Mouse (Mus musculus) CD4-positive, CD25-positive, alpha-beta regulatory T cell, adult 4 months (primary cell): ENCODE results near the gene Hps3. TPM values are rescaled to one million over a fixed set of nuclear protein-coding genes. Genes with fewer than 3 reads are reported as not detected.
A peak's percentile ranks its signal among the peaks of the same experiment; 100 is the strongest.
"Not testable (repeated sequence)": the region's sequence is repeated elsewhere in the genome, so short reads cannot be mapped to it uniquely, and the experiment has no call there.

Source experiments
- ATAC-seq: one replicate; pipeline ENCODE4 v1.8.0; 2017
- polyA plus RNA-seq, 2 experiments: library from polyadenylated mRNA; unstranded; fragments of 100-300 nt; shearing (Covaris generic); gene quantifications; one replicate each; pipeline ENCODE4 v1.2.1; 2017

Gene Hps3
- 10 to 100 TPM; 29.4 to 32.5 TPM for polyA plus RNA-seq

DNA sequence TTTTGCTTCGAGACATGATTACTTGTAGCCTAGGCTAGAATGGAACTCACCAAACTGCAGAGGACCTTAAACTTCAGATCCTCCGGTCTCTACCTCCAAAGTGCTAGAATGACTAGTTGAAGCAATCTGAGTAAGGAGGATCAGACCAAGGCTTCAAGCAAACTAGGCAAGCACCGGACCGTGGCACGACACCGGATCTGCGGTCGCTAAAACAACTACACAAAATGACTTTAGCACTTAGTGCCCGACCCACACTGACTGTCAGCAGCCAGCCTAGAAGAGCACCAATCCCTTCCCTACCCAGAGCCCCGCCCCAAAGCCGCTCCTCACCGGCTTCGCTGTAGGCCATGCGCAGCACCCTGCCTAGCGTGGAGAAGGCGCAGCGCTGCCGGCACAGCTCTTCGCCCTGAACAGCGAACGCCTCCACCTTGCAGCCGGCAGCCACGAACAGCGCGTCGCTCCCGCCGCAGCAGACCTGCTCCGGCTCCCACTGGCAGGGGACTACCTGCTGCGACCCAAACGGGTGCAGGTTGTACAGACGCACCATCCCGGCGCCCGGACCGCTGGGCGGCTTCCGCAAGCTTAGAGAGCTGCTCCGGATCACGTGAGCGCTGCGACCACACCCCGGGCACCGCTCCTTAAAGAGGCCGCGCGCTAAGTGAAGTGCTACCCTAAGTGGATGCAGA, at the start of gene Hps3:
TSS of gene Hps3 (minus strand) at position 597 of the 686 bp plus-strand sequence.
- ATAC-seq, result peak; percentile 93

DNA sequence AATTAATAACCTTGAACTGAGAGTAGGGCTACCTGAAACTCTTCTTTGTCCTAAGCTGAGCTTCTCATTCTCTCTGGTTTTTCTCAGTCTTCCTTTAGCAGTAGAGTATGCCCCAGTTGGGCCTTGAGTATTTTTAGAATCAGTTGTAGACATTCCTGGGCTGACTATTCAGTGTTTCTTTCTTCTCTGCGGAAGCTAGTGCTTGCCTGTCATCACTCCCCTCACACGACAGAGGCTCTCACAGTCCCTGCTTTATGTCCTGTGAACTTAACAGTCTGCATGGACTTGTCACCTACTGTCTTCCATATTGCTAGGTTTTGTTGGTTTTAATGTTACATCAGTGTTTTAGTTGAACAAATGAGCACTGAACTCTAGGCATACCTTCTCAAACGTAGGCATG, 47.0 kb upstream of the Hps3 start:
- ATAC-seq, result no peak

DNA sequence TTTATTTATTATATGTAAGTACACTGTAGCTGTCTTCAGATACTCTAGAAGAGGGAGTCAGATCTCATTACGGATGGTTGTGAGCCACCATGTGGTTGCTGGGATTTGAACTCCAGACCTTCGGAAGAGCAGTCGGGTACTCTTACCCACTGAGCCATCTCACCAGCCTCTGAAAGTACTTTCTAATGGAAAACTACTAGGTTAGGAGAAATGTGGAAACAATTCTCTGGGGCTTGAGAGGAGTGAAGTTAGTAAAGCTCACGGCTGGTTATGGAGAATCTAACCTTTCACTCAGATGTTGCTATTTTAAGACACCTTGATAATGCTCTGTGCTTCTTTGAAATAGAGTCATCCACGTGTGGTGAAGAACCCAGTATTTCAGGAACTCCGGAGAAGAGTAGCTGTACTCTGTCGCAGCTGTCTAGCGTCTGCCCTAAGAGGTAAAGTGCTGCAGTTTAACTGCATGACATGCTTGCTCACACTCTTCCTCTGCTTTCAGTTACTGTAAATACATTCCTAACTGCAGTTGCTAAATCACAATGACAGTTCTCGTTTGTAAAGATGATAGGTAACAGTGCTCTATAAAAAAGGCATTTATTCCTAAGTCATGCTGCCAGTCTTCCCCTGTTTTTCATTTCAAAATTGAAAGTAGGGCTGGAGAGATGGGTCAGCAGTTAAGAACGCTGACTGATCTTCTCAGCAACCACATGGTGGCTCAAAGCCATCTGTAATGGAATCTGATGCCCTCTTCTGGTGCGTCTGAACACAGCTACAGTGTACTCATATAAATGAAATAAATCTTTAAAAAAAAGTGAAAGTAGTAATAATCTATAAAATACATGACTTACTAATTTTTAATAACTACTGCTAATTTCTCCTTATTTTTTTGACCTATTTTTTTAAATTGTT, 41.3 kb upstream of the Hps3 start:
- ATAC-seq, result peak; percentile 57

DNA sequence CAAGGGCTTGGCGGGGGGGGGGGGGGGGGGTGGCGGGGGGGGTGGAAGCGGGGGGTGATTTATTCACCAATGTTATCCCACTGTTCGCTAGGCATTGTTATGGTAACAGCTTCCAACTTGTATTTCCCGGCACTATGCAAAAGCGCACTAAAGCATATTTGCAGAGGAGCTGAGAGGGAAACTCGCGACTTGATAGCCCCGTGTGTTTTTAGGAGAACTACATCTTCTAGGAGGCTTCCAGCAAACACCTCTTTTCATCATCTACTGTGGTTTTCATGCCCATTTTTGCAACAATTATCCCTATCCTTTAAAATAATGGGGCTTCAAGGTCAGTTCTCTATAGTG, 23.1 kb upstream of the Hps3 start:
- no peak for ATAC-seq

DNA sequence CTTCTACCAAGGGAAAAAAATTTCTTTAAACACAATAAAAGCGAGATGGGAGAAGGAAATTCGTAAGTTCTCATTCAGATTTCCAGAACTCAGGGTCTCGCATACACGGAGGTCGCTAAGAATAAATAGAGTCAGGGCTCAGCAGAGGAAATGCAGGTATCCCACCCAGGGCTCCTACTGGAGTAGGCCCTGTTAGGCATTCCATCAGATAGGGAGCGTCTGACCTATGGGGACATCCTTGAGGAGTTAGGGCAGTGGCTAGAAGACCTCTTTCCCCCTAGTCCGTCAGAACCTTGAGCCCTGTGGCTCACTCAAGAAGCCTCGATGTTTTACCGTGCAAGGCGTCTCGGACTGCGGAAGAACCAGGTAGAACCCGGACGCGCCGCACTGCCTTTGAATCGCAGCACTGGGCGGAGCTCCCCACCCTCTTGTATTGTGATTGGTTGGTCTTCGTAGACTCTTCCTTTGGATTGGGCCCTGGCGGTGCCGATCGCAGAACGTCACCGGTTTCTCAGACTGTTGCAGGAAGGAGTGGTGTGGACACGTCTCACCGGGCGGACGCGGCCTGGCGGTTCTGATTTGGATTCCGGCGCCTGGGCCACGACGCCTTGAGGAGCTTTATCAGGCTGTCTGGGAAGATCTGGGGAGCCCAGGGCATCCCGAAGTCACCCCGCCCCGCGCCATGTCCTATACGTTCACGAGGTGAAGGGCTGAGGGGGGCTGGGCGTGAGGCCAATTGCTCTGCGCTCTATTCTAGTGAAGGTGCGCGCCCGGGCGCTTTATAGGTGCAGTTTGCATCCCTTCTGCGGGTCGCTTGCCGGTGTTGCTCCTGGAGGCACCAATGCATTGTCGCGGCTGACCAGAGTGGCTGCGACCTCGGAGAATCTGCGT, 22.4 kb upstream of the Hps3 start, which contains the start of gene Hltf:
TSS of gene Hltf (plus strand) at position 506 of the 891 bp plus-strand sequence.
- peak; percentile 100 for ATAC-seq

DNA sequence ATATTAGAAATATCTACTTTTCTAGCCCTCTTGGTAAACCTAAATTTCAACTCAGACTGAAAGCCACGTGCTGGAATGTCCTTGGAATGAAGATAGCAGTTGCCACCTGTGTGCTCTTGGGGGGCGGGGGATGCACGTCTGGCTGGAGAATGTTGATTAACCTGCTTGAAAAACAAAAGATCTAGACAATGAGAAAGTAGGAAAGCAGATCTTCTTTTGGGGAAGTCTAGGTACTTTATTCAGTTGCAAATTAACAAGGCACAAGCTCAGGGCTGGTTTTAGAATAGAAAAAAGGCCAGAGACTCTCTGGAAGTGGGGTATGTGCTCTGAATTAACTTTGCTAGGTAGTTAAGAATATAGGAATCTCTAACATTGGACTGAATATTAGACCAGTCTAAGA, 9.6 kb upstream of the Hps3 start:
- not testable (repeated sequence) for ATAC-seq

DNA sequence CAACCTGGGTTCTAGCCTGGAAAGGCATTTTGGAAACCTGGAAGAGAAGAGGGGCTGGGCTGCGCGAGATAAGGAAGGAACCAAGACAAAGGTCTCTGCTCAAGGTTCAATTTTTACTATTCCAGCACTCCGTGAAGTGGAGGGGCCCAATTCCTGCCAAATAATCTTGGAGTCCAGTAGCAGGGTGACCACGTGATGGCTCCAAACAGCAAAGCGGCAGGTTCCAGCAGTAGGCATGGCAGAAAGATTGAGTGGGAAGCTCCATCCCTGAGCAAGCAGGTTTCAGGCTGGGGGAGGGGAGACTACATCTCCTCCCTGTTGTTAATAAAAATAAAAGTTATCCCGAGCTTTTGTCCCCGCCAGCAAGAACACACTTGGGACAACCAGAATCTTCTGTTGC, 6.3 kb upstream of the Hps3 start:
- ATAC-seq, result not testable (repeated sequence)

DNA sequence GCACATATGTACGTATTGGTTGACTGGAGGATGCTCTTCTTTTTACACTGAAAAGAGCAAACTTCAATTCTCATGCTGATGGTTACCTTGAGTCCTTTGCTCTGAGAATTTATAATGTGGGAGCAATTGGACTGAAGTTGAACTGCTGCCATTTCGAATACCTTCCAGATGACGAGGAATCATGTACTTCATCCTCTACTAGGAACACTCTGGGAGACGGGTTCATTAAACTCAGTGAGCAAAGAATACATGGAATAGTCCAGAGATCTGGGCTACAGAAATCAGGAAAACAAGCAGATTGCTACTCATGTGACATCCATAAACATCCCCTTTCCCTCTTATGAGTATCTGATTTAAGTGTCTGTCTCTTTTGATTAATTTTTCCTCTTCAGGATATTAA, 954 bp upstream of the Hps3 start:
- ATAC-seq, result no peak

DNA sequence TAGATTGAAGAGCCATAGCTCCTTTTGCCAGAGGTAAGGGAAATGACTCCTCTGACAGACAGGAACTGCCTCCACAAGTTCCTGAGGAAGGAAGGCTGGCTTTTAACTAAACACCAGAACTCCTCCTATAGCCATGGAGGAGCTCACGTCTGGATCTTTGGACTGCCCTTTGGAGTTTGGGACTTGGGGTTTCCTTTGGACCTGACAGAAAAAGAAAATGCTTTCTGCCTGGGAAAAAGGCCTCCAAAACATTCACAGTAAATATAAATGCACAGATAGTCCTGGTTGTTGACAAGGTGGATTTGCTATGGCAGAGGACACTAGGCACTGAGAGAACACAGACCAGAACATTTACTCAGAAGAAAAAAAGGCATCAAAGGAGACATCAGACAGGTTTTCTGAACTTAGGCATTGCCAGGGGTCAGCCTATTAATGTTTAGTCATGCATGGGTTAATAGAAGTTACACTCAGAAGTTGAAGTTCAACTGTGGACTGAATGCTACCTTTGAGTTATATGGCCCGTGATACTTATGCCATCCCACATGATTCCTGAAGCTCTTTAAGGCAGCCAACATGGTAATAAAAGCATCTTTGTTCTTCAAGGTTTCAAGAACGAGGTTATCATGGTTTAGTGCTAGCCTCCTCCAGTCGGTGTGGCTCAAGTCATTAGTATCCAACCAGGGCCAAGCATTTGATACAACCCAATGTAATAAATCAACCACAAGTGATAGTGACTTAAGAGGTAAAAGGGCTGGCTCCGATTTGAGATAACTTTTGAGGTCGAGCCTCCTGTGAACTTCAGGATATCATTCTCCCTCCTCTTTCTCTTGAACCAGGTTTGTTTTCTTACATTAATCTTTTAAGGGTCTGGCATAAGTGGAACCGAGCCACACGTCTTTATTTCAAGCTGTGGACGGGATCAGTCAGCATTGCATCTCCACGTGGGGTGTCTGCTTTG, 1.1 kb downstream of the Hps3 start:
- ATAC-seq, result no peak

DNA sequence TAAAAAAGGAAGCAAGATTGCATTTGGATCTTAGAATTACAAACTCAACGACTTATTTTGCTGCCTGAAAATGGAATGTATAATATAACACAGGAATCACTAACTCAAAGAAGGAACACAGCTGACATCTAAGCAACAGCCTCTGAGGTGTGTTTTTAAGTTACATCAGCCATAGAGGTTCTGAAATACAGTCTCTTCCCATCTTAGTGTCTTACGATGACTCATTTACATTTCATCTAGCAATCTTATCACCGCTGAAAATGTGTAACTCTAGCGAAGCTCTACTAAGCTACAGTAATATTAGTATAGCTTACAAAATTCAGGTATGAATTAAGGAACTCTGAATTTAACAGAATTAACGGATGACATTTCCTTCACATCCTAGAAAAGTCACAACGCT, 4.3 kb downstream of the Hps3 start:
- no peak for ATAC-seq

DNA sequence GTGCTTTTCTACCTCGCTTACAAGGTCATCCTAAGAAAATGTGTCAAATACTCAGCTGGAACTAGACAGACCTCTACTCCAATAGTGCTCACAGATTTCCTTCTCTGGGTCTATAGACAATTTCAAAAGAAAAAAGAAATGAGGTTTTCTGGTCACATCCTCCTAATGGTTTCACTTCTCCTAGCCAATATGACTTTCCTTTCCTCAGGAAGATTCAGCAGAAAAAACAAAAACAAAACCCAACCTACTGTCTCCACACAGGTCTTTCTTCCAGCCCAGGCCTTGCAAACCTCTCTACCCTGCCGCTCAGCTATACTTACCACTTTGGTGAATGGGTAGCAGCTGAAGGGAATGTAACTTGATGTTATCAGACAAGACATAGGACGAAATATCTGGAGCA, 6.5 kb downstream of the Hps3 start:
- ATAC-seq, result no peak

DNA sequence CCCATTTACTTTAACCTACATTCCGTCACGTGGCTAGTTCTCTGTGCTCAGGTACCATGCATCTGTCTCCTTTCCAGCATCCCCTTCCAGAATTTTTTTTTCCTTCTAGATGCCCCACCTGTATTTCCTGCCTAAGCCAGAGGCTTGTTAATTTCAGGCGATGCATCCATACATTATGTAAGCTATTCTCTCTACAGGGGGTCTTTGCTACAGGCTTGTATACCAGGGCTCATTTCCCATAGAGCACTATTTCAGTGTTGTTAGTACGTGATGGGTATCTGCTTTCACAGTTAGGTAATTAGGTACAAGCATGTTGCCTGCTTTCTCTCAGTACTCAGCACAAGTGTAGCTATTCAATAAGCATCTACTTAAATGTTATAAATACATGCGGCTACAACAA, 7.3 kb downstream of the Hps3 start:
- no peak for ATAC-seq

DNA sequence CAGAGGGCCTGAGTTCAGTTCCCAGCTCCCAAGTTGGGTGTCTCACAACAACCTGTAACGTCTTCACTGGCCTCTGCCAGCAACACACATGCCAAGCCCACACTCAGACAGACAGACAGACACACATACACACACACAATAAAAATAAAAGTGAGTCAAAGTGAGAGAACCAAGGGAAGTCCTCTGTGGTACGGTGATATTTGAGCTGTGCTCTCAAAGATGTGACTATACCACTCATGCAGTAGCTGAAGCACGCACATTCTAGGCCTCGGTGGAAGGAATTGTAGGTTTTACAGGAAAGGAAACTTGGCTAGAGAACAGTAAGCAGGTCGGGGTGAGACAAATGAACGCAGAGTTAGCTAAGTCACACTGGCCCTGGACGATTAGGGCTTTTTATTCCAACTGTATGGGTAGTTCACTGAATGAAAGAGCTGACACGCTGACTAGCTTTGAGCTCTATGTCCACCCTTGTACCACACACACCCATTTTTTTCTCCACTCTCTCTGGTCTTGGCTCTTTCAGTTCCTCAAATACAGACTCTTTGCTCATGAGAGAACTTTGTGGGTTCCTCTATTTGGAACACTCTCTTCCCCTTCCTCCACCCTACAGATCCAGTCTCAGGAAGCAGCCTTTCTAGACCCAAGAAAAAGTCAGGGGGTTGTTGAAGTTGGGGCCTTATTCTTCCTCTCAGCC, 8.0 kb downstream of the Hps3 start:
- ATAC-seq, result no peak

DNA sequence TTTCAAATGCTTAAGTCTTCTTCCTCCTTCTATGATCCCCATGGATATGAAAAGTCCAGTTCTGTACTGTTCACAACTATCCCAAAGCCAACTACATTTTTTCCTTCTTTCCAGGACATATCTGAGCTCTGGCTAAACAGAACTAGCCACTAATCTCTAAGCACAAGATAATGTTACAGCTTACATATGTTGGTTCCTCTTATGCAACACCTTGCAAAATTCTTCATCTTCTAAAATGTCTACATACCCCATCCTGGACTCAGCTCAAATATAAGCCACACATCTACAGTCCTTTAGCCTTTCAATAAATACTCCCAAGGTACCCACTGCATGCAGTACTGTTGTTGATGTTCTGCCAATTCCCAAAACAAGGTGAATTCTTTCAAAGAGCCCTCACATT, 8.6 kb downstream of the Hps3 start:
- no peak for ATAC-seq

DNA sequence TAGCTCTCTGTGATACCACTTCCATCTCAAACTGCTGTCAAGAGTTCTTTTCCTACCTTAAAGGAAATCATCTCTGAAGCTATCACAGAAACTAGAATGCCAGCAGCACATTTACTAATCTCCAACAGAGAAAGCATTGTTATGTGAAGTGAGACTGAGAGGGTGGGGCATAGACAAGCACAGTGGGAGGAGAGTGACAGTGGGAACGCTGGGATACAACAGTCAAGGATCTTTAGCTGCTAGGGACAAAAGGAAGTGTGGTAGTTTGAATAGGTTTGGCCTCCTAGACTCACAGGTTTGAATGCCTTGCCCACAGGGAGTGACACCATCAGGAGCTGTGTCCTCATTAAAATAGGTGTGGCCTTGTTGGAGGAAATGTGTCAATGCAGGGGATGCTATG, 11.3 kb downstream of the Hps3 start:
- ATAC-seq, result no peak

DNA sequence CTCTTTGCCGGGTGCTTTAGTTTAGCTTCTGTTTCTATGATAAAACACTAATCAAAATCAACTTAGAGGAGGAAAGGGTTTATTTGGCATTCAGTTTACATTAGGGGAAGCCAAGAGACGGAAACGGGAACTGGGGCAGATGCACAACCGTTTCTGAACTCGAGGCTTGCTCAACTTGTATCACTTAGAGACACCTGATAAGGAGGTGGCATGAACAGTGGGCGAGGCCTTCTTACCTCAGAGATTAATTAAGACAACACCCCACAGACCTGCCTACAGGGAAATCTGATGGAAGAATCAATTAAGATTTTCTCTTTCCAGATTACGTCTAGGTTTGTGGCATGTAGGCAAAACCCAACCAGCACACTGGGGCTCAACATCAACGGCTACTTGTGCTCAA, 17.0 kb downstream of the Hps3 start:
- no peak for ATAC-seq

DNA sequence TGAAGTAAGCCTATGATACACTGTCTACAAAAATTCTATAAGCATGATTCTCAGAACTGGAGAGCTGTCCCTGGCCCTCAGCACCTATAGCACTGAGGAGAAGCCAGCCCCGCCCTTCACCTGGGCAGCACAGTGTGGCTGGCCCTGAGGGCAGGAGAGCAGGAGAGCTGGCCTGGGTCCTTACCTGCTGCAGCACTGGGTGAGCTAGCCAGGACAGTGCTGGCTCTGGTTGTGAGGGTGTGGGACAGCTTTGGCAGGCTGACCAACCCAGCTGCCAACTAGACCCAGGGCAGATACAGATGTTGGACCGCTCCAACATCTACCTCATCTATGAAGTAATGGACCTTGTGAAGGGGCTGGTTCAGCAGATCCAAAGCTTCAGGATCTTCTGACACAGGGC, 20.7 kb downstream of the Hps3 start:
- ATAC-seq, result no peak

DNA sequence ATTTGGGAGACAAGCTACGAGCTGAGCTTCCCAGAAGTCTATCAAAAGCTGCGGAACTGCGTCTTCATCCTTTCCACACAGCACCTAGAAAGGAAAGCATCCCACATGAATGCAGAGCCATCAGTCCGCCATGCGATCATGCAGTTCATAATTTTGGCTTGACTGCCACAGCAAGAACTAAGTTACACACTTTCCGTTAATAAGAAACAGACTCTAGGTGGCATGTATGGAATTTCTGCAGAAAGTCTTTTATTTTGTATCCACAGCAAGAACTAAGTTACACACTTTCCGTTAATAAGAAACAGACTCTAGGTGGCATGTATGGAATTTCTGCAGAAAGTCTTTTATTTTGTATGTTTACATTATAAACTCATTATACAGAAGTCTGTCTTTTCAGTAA, 24.2 kb downstream of the Hps3 start:
- ATAC-seq, result not testable (repeated sequence)

DNA sequence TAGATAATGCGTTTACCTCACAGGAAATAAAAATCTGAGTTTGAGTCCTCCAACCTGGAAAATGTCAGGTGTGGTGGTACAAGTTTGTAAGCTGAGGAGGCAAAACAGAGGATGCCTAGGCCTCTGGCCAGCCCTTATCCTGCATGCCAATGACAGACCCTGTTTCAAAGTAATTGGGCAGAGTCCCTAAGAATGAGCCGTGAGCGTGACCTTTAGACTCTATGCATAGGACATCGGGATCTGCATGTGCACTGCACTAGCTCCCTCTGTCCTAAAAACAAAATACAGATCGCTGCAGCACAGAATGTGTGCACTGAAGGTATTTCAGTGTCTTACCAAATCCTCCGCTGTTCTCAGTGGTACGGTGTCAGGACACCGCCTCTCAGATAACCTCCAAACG, 24.7 kb downstream of the Hps3 start:
- ATAC-seq, result no peak

DNA sequence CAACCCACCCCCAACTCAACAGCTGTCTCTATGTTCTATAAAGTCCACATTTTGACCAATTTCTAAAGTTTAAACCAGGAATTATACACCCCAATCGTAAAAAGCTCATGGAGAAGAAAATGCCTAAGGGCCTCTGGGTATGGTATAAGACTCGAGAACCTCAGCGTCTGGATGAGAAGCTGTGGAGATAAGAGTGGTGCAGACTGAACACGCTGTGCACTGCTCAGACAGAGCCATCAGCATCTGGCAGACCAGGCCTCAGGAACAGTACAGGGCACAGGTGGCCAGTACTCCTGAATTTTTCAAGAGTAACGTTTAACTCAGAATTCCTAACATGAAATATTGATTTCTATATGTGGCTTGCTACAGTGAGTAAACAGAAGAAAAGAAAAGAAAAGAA, 27.4 kb downstream of the Hps3 start:
- no peak for ATAC-seq

DNA sequence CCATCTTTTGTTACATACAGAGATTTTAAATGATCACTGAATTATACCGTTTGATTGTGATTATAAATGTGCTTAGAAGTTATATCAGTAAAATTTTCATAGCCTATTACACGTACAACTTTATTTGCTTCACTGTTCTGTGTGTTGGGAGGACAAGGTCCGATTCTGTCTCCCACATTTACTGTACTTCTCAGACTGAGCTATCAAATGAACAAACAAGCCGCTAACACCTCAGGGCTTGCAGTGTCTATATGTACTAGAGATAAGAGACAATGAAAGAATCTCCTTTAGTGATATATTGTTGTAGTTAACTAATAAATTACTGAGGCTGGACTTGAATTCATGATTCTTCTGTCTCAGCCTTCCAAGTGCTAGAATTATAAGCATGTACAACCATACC, 27.8 kb downstream of the Hps3 start:
- ATAC-seq, result no peak
